Mouse (Mus musculus): Measurements from ENCODE around the gene Cd300ld4.
"Not testable (repeated sequence)": the region's sequence is repeated elsewhere in the genome, so short reads cannot be mapped to it uniquely, and the experiment has no call there.

Cd300ld4 gene

GRCm38 (mm10) chr11:115026912-115027311 is at the start of gene Cd300ld4:
Gene Cd300ld4 (minus strand): TSS chr11:115027012.
- DNase-seq = not testable (repeated sequence)

GRCm38 (mm10) chr11:115075859-115076258 is 49.0 kb upstream of the Cd300ld4 start:
- DNase-seq = no peak

DNA sequence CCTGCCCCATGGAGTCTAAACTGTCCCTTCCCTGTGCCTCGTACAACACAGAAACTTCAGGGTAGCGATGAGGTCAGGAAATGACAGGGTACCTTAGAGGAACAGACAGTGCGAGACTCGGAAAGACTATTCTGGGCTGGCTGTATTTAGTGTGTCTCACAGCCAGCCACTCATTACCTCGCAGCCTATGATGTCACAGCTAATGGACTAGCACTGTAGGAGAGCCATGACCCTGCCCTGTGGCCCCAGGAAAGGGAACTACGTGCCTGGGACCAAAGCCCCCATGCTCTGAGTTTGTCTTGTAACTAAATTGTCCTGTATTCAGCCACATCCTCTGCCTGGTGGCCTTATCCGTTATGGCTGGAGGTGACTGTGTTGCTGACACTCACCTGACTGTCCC is 48.6 kb upstream of the Cd300ld4 start:
- DNase-seq = peak; percentile 15

GRCm38 (mm10) chr11:115073002-115073401 is 46.2 kb upstream of the Cd300ld4 start:
- DNase-seq = no peak

GRCm38 (mm10) chr11:115071631-115072294 is 45.0 kb upstream of the Cd300ld4 start:
- peak; percentile 31 for DNase-seq

- DNase-seq = no peak
Measured at GRCm38 (mm10) chr11:115071015-115071551, 44.3 kb upstream of the Cd300ld4 start.

DNA sequence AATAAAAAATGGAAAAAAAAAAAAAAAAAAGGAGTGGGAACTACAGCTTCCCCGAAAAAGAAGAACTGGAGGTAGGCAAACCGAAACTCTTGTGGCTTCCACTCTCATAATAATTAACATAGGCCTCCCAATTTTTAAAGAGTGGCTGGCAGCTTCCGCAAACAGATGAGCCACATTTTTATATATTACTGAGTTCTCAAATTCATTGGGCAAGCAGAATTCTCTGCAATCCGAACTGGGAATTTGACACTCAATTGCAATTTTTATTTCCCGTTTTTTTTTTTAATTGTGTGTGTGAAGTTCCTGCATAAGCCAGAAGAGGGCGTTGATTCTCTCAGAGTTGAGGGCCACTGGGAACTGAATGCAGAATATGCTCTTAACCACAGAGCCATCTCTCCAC is 40.0 kb upstream of the Cd300ld4 start:
- DNase-seq = no peak

- no peak for DNase-seq
Measured at GRCm38 (mm10) chr11:115062077-115062476, 35.3 kb upstream of the Cd300ld4 start, which contains the start of gene Cd300e. Gene Cd300e (minus strand): TSS chr11:115062177.

DNA sequence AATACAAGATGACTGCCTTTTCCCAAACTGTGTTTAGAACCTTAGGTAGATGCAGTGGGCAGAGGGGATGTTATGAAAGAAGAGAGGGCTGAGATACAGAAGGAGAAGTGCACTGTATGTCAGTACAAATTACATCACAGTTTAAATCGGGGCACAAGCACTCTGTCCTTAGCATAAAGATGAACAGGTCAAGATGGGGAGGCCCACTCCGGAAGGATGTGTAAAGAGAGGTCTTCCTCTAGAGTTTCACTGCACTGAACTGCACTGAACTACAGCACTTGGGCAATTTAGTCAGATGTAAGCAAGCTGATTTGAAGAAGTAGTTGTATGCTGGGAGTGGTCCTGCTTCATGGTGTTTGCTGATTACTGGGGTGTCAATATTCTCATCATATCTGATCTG is 33.0 kb upstream of the Cd300ld4 start:
- no peak for DNase-seq

GRCm38 (mm10) chr11:115058701-115059100 is 31.9 kb upstream of the Cd300ld4 start:
- DNase-seq = no peak

- no peak for DNase-seq
Measured at GRCm38 (mm10) chr11:115054537-115054936, 27.7 kb upstream of the Cd300ld4 start.

DNA sequence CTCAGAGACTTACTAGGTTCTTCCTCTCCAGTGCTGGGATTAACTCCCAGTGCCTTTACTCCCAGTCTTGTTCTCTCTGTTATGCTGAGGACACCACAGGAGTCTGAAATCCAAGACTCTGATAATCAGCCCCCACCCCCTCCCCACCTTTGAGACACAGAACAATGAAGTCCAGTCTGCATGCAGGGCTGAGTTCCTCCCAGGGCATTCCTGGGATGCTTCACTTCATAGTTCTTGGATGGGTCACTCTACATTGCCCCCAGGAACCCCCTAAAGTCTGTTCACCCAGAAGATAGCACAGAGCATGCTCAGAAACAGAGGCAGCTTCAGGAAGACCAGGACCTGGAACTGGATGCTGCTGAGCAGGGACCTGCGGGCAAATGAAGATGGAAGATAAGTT is 26.2 kb upstream of the Cd300ld4 start:
- no peak for DNase-seq

DNA sequence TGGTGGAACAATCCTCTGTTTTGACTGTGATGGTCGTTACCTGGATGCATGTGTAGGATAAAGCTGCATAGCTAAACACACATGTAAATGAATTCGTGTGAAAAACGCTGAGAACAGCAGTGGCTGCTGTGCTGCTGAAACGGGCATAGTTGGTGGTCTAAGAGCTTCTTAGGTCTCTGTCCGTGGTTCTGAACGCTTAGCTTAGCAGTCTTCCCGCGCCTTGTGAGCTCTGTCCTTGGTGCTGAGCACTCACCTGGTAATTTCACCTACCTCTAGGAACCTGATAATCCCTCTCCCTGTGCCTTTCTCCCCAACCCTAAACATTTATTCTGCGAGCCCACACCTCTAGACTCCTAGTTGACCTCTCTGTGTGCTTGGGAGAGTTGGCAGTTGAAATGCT is 25.4 kb upstream of the Cd300ld4 start:
- DNase-seq = no peak

GRCm38 (mm10) chr11:115049282-115049895 is 22.6 kb upstream of the Cd300ld4 start:
- no peak for DNase-seq

DNA sequence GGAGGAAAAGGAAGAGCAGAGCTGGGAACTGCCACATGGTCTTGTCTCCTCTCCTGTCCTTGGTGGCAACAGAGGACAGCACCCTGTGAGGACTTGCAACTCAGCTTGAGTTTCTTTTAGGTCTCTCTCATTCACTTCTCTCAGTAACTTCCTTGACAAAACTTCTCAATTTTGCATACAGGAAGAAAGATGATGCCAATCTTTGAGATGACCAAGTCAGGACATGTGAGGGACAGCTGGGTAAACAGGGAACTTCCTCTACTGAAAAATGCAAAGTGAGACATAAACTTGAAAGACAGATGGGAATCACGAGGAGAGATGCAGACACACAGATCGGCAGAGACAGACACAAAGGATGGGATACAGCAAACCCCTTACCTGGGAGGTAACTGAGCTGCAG is 21.4 kb upstream of the Cd300ld4 start, which contains the start of gene Cd300ld3:
TSS of gene Cd300ld3 (minus strand) at position 151 of the 400 bp plus-strand sequence.
- DNase-seq = no peak

- not testable (repeated sequence) for DNase-seq
Measured at GRCm38 (mm10) chr11:115037669-115038068, 10.9 kb upstream of the Cd300ld4 start, which contains the start of gene Cd300ld5. Gene Cd300ld5 (minus strand): TSS chr11:115037769.

- DNase-seq = not testable (repeated sequence)
Measured at GRCm38 (mm10) chr11:115016093-115016492, 10.7 kb downstream of the Cd300ld4 start, which contains the start of gene Cd300ld2. Gene Cd300ld2 (minus strand): TSS chr11:115016193.

- DNase-seq = peak; percentile 43
Measured at GRCm38 (mm10) chr11:115004070-115004469, 22.7 kb downstream of the Cd300ld4 start.

- peak; percentile 24 for DNase-seq
Measured at GRCm38 (mm10) chr11:115001474-115002040, 25.3 kb downstream of the Cd300ld4 start, which contains the start of gene Cd300c2. Gene Cd300c2 (minus strand): TSS chr11:115001880.

GRCm38 (mm10) chr11:114989793-114990192 is 37.0 kb downstream of the Cd300ld4 start, which contains the start of gene Cd300ld:
Gene Cd300ld (minus strand): TSS chr11:114989922.
- DNase-seq = no peak

- DNase-seq = no peak
Measured at GRCm38 (mm10) chr11:114981866-114982265, 44.9 kb downstream of the Cd300ld4 start.

DNA sequence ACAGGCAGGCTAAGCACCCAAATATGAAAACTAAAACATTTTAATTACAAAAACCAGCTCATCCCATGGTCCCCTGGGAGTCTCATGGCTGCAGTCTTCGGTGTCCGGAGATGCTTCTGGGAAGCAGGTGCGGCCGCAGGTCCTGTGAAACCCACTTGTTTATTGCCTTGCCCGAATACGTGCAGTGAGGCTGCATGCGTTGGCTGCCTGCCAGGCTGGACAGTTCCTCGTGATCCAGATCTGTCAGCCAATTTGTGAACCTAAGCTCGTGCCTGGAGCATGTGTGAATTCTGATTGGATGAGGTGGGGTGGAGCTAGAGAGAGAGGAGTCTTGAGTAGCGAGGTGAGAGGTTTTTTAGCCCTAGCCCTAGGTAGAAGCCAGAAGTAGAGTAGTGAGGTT is 54.1 kb downstream of the Cd300ld4 start:
- DNase-seq = no peak
